Mouse (Mus musculus) stomach, postnatal 0 days (tissue): ENCODE results near the gene Fbxl17.

Source experiments
- CTCF ChIP-seq: IDR thresholded peaks from 2 replicates; pipeline ENCODE4 v1.5.1; 2016; ENCODE audit warnings: antibody characterized with exemption, low read depth, mild to moderate bottlenecking, moderate library complexity
- EP300 ChIP-seq: optimal IDR thresholded peaks from 2 replicates; pipeline ENCODE3; 2016; ENCODE audit warnings: antibody characterized with exemption

DNA sequence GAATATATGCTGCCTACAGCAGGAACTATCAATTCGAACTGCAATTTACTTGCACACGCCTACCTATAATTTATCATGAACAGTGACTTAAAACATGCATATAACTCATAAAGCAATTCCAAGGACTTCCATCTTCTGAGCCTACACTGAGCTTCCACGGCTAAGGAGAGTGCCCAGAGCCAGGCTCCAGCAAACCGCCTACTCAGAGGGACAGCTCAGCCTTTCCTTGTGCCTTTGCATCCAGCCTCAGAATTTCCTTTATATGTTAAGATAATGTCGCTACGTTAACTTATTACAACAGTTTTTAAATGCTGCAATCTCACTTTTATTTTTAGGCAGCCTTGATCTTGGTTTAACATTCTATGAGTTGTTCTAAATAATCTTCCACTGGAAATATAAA is 80.3 kb downstream of the Fbxl17 start:
- TF ChIP-seq CTCF (no peak), EP300 (no peak)
